Mouse (Mus musculus): ENCODE results near the gene Krt88. TPM values are rescaled to one million over a fixed set of nuclear protein-coding genes. Genes with fewer than 3 reads are reported as not detected.

The Krt88 gene
- polyA plus RNA-seq, 1 experiment from 2014 or later, result not detected

- H3K27me3 ChIP-seq (ENCODE audit: control insufficient read depth, insufficient read depth, low read length), result no peaks in the 10 kb centered on the region
- H3K4me3 ChIP-seq (ENCODE audit: low read length), result no peak overlapping the region
- no peak overlapping the region for H3K4me2 ChIP-seq (replicated peaks; ENCODE audit: low read depth, low read length)
- H3K4me1 ChIP-seq (ENCODE audit: control insufficient read depth, insufficient read depth, low read length), result no peaks in the 10 kb centered on the region
- H3K27ac ChIP-seq (ENCODE audit: low read depth, low read length), result no peak overlapping the region
- H3K36me3 ChIP-seq (ENCODE audit: control insufficient read depth, insufficient read depth, low read length), result no peaks in the 10 kb centered on the region
- ATAC-seq (ENCODE audit: low FRiP score, low TSS enrichment), result no peak
- H3K9me3 ChIP-seq (ENCODE audit: control insufficient read depth, low read length), result peaks cover 3% of the 10 kb centered on the region; the same call in 1 of the 2 replicates
- WGBS, result 62% methylated on average over 14 of the region's 14 CpGs
- no peak overlapping the region for H3K9ac ChIP-seq (ENCODE audit: low read depth, low read length)
These were observed 11.7 kb downstream of the Krt88 start for GRCm38 (mm10) chr15:101459283-101459682.

GRCm38 (mm10) chr15:101463651-101464050, 16.1 kb downstream of the Krt88 start, which contains the start of gene Krt81:
Gene Krt81, minus strand, starts transcription at chr15:101463751.
- H3K27ac ChIP-seq (ENCODE audit: low read depth, low read length), result no peak within 1 kb of the TSS
- H3K9ac ChIP-seq (ENCODE audit: low read depth, low read length), result no peak within 1 kb of the TSS
- H3K4me2 ChIP-seq (replicated peaks; ENCODE audit: low read depth, low read length), result no peak within 1 kb of the TSS
- no peaks in the 10 kb centered on the region for H3K4me1 ChIP-seq (ENCODE audit: control insufficient read depth, insufficient read depth, low read length)
- no peak within 1 kb of the TSS for H3K4me3 ChIP-seq (ENCODE audit: low read length)
- 77% methylated on average over 13 of the region's 13 CpGs for WGBS
- ATAC-seq (ENCODE audit: low FRiP score, low TSS enrichment), result no peak
- no peaks in the 10 kb centered on the region for H3K27me3 ChIP-seq (ENCODE audit: control insufficient read depth, insufficient read depth, low read length)
- H3K9me3 ChIP-seq (ENCODE audit: control insufficient read depth, low read length), result no peaks in the 10 kb centered on the region
- no peaks in the 10 kb centered on the region for H3K36me3 ChIP-seq (ENCODE audit: control insufficient read depth, insufficient read depth, low read length)

GRCm38 (mm10) chr15:101469093-101469492, 21.5 kb downstream of the Krt88 start:
- no peaks in the 10 kb centered on the region for H3K27me3 ChIP-seq (ENCODE audit: control insufficient read depth, insufficient read depth, low read length)
- no peaks in the 10 kb centered on the region for H3K36me3 ChIP-seq (ENCODE audit: control insufficient read depth, insufficient read depth, low read length)
- H3K4me2 ChIP-seq (replicated peaks; ENCODE audit: low read depth, low read length), result no peak overlapping the region
- WGBS, result 93% methylated on average over 4 of the region's 4 CpGs
- H3K4me3 ChIP-seq (ENCODE audit: low read length), result no peak overlapping the region
- H3K9me3 ChIP-seq (ENCODE audit: control insufficient read depth, low read length), result no peaks in the 10 kb centered on the region
- no peak for ATAC-seq (ENCODE audit: low FRiP score, low TSS enrichment)
- H3K27ac ChIP-seq (ENCODE audit: low read depth, low read length), result no peak overlapping the region
- no peaks in the 10 kb centered on the region for H3K4me1 ChIP-seq (ENCODE audit: control insufficient read depth, insufficient read depth, low read length)
- H3K9ac ChIP-seq (ENCODE audit: low read depth, low read length), result no peak overlapping the region

GRCm38 (mm10) chr15:101472952-101473528, 25.5 kb downstream of the Krt88 start, which contains the start of gene Krt86:
Gene Krt86, plus strand, starts transcription at chr15:101473478.
- 18% methylated on average over 10 of the region's 10 CpGs for WGBS
- Histone ChIP-seq H3K9ac (ENCODE audit: low read depth, low read length) (no peak within 1 kb of the TSS), H3K27me3 (ENCODE audit: control insufficient read depth, insufficient read depth, low read length) (no peaks in the 10 kb centered on the region), H3K4me2 (replicated peaks; ENCODE audit: low read depth, low read length) (no peak within 1 kb of the TSS), H3K4me3 (ENCODE audit: low read length) (no peak within 1 kb of the TSS), H3K4me1 (ENCODE audit: control insufficient read depth, insufficient read depth, low read length) (no peaks in the 10 kb centered on the region), H3K36me3 (ENCODE audit: control insufficient read depth, insufficient read depth, low read length) (no peaks in the 10 kb centered on the region), H3K27ac (ENCODE audit: low read depth, low read length) (no peak within 1 kb of the TSS), H3K9me3 (ENCODE audit: control insufficient read depth, low read length) (no peaks in the 10 kb centered on the region)
- no peak for ATAC-seq (ENCODE audit: low FRiP score, low TSS enrichment)

GRCm38 (mm10) chr15:101479007-101479665, 31.6 kb downstream of the Krt88 start:
- peak overlapping the region; percentile 28 for H3K4me3 ChIP-seq (ENCODE audit: low read length)
- peaks cover 9% of the 10 kb centered on the region; the same call in 1 of the 2 replicates for H3K4me1 ChIP-seq (ENCODE audit: control insufficient read depth, insufficient read depth, low read length)
- H3K27me3 ChIP-seq (ENCODE audit: control insufficient read depth, insufficient read depth, low read length), result no peaks in the 10 kb centered on the region
- H3K9me3 ChIP-seq (ENCODE audit: control insufficient read depth, low read length), result no peaks in the 10 kb centered on the region
- H3K27ac ChIP-seq (ENCODE audit: low read depth, low read length), result no peak overlapping the region
- no peak for ATAC-seq (ENCODE audit: low FRiP score, low TSS enrichment)
- peak overlapping the region; percentile 44; the same call in 1 of the 2 replicates for H3K9ac ChIP-seq (ENCODE audit: low read depth, low read length)
- no peaks in the 10 kb centered on the region for H3K36me3 ChIP-seq (ENCODE audit: control insufficient read depth, insufficient read depth, low read length)
- H3K4me2 ChIP-seq (replicated peaks; ENCODE audit: low read depth, low read length), result peak overlapping the region; percentile 55
- WGBS, result 9% methylated on average over 31 of the region's 31 CpGs

- WGBS, result 28% methylated on average over 11 of the region's 11 CpGs
- H3K27ac ChIP-seq (ENCODE audit: low read depth, low read length), result no peak overlapping the region
- peak overlapping the region; percentile 55 for H3K4me2 ChIP-seq (replicated peaks; ENCODE audit: low read depth, low read length)
- no peaks in the 10 kb centered on the region for H3K27me3 ChIP-seq (ENCODE audit: control insufficient read depth, insufficient read depth, low read length)
- H3K9ac ChIP-seq (ENCODE audit: low read depth, low read length), result 0 out of 2 replicates have a peak overlapping the region, but pooled peaks have one; percentile 44
- H3K4me3 ChIP-seq (ENCODE audit: low read length), result peak overlapping the region; percentile 28
- H3K36me3 ChIP-seq (ENCODE audit: control insufficient read depth, insufficient read depth, low read length), result no peaks in the 10 kb centered on the region
- H3K4me1 ChIP-seq (ENCODE audit: control insufficient read depth, insufficient read depth, low read length), result peaks cover 9% of the 10 kb centered on the region; the same call in 1 of the 2 replicates
- no peaks in the 10 kb centered on the region for H3K9me3 ChIP-seq (ENCODE audit: control insufficient read depth, low read length)
- no peak for ATAC-seq (ENCODE audit: low FRiP score, low TSS enrichment)
These were observed 32.1 kb downstream of the Krt88 start for GRCm38 (mm10) chr15:101479666-101480060.

- ATAC-seq (ENCODE audit: low FRiP score, low TSS enrichment), result no peak
- Histone ChIP-seq H3K4me2 (replicated peaks; ENCODE audit: low read depth, low read length) (no peak overlapping the region), H3K9me3 (ENCODE audit: control insufficient read depth, low read length) (no peaks in the 10 kb centered on the region), H3K27ac (ENCODE audit: low read depth, low read length) (no peak overlapping the region), H3K36me3 (ENCODE audit: control insufficient read depth, insufficient read depth, low read length) (no peaks in the 10 kb centered on the region), H3K4me3 (ENCODE audit: low read length) (no peak overlapping the region), H3K27me3 (ENCODE audit: control insufficient read depth, insufficient read depth, low read length) (no peaks in the 10 kb centered on the region), H3K9ac (ENCODE audit: low read depth, low read length) (no peak overlapping the region), H3K4me1 (ENCODE audit: control insufficient read depth, insufficient read depth, low read length) (peaks cover 9% of the 10 kb centered on the region; the same call in 1 of the 2 replicates)
- WGBS, result 56% methylated on average over 4 of the region's 4 CpGs
These were observed 34.5 kb downstream of the Krt88 start for GRCm38 (mm10) chr15:101482056-101482455.

- Histone ChIP-seq H3K9ac (ENCODE audit: low read depth, low read length) (no peak overlapping the region), H3K4me2 (replicated peaks; ENCODE audit: low read depth, low read length) (no peak overlapping the region), H3K27ac (ENCODE audit: low read depth, low read length) (no peak overlapping the region), H3K9me3 (ENCODE audit: control insufficient read depth, low read length) (no peaks in the 10 kb centered on the region), H3K27me3 (ENCODE audit: control insufficient read depth, insufficient read depth, low read length) (no peaks in the 10 kb centered on the region), H3K4me1 (ENCODE audit: control insufficient read depth, insufficient read depth, low read length) (peaks cover 9% of the 10 kb centered on the region; the same call in 1 of the 2 replicates), H3K36me3 (ENCODE audit: control insufficient read depth, insufficient read depth, low read length) (no peaks in the 10 kb centered on the region), H3K4me3 (ENCODE audit: low read length) (no peak overlapping the region)
- WGBS, result 46% methylated on average over 1 of the region's 1 CpGs
- peak; percentile 13; the same call in 1 of the 2 replicates for ATAC-seq (ENCODE audit: low FRiP score, low TSS enrichment)
These were observed 36.1 kb downstream of the Krt88 start for GRCm38 (mm10) chr15:101483646-101484045.

- Histone ChIP-seq H3K9ac (ENCODE audit: low read depth, low read length) (no peak overlapping the region), H3K9me3 (ENCODE audit: control insufficient read depth, low read length) (no peaks in the 10 kb centered on the region), H3K27ac (ENCODE audit: low read depth, low read length) (no peak overlapping the region), H3K4me2 (replicated peaks; ENCODE audit: low read depth, low read length) (no peak overlapping the region), H3K4me1 (ENCODE audit: control insufficient read depth, insufficient read depth, low read length) (0 out of 2 replicates have a peak, but pooled peaks cover 2% of the 10 kb centered on the region), H3K4me3 (ENCODE audit: low read length) (no peak overlapping the region), H3K36me3 (ENCODE audit: control insufficient read depth, insufficient read depth, low read length) (no peaks in the 10 kb centered on the region), H3K27me3 (ENCODE audit: control insufficient read depth, insufficient read depth, low read length) (no peaks in the 10 kb centered on the region)
- ATAC-seq (ENCODE audit: low FRiP score, low TSS enrichment), result no peak
- WGBS, result 33% methylated on average over 1 of the region's 1 CpGs
These were observed 37.4 kb downstream of the Krt88 start for GRCm38 (mm10) chr15:101484939-101485338.

Data from kidney, embryonic 14.5 days (tissue).